Mouse (Mus musculus): ENCODE measurements at regions not wholly inside any gene's neighbourhood (a gene's known extent, or its start where the extent isn't known, plus 50 kb on each side); places are given as distances from the start of the nearest gene placed in this dataset.

GRCm38 (mm10) chr2:161340291-161340690, 231.4 kb upstream of the Chd6 start:
- in situ Hi-C loops (cut with MboI, MseI) = no loop called here

DNA sequence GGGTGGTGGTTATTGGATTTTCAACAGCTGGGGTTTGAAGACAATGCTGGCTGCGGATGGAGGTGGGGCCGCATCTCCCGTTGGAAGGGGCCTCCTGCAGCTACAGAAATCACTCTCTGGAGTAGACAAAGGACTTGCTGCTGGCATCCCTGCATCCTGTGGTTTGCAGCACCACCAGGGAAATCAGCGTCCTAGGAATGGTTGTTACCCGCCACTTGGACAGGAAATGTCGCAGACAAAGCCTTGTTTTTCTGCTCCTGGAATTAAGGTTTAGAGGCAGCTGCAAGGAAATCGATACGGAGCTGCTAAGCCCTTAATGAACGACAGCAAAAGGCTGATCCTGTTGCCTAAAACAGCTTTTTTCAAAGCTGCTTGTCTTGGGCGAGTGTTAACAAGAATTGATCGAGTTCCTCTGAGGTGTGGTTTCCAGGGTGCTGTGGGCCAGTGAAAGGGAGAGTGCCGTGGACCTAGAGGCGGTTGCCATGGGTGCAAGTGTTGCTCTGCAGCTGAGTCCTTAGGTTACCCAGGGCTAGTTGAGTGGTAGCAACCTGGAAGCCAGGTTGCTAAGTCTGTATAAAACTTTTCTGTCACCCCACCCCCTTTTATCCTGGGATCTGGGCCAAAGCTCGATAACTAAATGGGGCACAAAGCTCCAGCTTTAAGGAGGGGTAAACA, 230.6 kb upstream of the Chd6 start:
- in situ Hi-C loops (cut with MboI, MseI) = no loop called here

- in situ Hi-C loops (cut with MboI, MseI) = no loop called here
These were observed 230.1 kb upstream of the Chd6 start for GRCm38 (mm10) chr2:161338953-161339326.

DNA sequence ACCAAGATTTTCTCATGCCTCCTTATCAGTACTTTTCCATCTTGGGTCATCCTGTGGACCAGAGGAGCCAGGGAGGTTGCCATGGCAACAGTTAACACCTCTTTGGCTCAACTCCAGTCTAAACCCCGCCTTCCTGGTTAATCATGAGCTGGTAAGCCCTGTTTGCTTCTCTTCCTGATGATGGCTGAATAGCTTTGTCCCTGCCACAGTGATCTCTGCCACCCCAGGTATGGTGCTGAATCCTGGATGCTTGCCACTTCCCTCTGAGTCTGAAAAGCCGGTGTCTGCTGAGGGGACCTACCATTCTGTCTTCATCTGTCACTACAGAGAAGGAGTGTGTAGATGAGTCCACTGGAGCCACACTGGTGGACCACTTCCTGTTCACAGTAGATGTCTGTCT, 223.8 kb upstream of the Chd6 start:
- in situ Hi-C loops (cut with MboI, MseI) = no loop called here

GRCm38 (mm10) chr2:161331850-161332365, 223.0 kb upstream of the Chd6 start:
- in situ Hi-C loops (cut with MboI, MseI) = no loop called here

DNA sequence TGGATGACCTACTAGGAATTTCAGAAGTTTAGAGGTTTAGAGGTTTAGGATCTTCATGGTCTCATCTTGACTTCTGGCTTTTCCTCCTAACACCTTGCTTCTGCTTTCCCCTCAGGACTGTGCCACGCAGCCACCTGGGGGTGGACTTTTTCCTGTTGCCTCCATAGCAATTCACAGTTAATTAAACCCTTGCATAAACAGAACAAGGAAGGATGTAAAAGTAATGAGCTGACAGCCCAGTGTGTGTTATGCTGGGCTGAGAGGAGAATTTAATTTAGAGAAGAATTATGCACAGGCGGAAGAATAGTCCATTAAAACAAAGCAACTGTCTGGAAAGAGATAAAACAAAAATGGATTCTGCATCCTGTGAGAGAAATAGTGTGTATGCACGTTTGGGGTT, 193.9 kb upstream of the Chd6 start:
- in situ Hi-C loops (cut with MboI, MseI) = no loop called here

GRCm38 (mm10) chr2:161268861-161269413, 160.1 kb upstream of the Chd6 start:
- in situ Hi-C loops (cut with MboI, MseI) = no loop called here

- in situ Hi-C loops (cut with MboI, MseI) = no loop called here
These were observed 157.6 kb upstream of the Chd6 start for GRCm38 (mm10) chr2:161266476-161266875.

GRCm38 (mm10) chr2:161265211-161265610, 156.3 kb upstream of the Chd6 start:
- in situ Hi-C loops (cut with MboI, MseI) = no loop called here

DNA sequence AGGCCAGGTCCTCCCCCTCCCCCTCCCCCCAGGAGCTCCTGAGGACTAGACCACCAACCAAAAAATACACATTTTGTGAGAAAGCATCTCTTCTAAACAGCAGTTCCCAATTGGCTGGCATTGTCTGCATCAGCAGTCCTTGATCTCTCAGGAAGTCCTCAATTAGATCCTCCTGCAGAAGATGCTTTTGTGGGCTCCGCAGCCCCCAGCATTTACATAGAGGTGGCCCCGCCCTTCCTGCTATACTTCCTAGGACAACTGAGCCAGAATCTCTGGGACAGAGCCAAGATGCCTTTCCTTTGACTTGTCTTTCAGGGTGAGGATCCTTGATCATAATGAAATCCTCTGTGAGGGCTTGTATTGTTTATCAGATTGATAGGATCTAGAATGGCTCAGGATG, 143.9 kb upstream of the Chd6 start:
- in situ Hi-C loops (cut with MboI, MseI) = no loop called here

DNA sequence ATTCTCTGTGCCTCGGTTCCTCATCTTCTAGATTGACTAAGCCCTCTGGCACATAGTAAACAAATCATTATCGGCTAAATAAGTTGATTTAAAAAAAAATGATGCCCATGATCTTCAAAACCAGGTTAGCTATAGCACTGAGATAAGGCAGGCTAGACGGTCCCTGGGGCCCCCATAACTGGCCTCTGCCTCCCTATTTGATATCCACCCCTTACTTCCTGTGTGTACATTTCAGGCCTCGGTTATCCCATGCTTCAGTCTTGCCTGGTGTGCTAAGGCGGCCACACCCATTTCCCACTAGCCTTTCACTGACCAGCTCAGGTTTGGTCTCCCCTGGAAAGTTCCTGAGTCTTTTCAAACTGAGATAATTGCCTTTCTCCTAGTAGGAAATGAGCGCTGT, 132.8 kb upstream of the Chd6 start:
- in situ Hi-C loops (cut with MboI, MseI) = no loop called here

DNA sequence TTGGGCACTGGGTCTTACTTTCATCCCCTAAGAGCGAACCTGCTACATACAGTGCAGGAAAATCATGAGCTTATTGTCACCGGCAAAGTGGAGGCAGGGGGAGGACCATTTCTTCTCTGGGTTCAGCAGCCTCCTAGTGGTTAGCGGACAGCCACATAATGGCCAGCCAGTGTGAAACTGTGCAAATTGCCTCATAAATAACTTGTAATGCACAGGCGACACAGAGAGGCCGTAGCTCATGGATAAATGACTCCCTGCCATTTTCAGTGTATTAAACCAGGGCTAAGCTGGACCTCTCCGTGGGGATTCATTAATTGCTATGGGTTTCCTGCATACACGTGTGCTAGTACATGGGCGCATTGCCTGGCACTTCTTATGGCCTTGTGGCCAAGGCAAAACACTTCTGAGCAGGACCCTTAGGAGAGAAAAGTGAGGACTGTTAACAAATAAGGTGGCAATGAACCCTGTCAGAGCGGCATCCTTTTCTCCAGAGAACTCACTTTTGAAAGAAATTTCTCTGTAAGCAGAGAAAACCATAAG, 128.5 kb upstream of the Chd6 start:
- in situ Hi-C loops (cut with MboI, MseI) = no loop called here

- in situ Hi-C loops (cut with MboI, MseI) = no loop called here
These were observed 124.4 kb upstream of the Chd6 start for GRCm38 (mm10) chr2:161233155-161233741.

DNA sequence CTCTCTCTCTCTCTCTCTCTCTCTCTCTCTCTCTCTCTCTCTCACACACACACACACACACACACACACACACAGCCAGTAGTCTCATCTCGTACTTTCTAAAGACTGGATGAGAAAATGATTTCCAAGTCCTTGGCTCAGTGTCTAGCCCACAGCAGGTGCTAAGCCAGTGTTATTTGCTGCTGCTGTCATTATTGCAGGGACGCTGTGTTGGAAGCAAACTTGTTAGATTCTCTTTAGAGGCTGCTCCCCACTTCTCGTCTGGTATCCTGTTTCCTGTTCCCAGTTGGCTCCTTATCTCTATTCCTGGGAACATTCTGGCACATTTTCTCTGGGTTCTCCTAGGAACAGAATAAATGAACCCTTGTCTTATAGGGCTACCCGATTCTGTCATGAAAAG, 122.5 kb upstream of the Chd6 start:
- in situ Hi-C loops (cut with MboI, MseI) = no loop called here

GRCm38 (mm10) chr2:161215736-161216135, 106.9 kb upstream of the Chd6 start:
- in situ Hi-C loops (cut with MboI, MseI) = loop anchor here (10.0 kb wide), 2 partner anchors 619 to 1439 kb away; no protein-coding TSS in a partner anchor

DNA sequence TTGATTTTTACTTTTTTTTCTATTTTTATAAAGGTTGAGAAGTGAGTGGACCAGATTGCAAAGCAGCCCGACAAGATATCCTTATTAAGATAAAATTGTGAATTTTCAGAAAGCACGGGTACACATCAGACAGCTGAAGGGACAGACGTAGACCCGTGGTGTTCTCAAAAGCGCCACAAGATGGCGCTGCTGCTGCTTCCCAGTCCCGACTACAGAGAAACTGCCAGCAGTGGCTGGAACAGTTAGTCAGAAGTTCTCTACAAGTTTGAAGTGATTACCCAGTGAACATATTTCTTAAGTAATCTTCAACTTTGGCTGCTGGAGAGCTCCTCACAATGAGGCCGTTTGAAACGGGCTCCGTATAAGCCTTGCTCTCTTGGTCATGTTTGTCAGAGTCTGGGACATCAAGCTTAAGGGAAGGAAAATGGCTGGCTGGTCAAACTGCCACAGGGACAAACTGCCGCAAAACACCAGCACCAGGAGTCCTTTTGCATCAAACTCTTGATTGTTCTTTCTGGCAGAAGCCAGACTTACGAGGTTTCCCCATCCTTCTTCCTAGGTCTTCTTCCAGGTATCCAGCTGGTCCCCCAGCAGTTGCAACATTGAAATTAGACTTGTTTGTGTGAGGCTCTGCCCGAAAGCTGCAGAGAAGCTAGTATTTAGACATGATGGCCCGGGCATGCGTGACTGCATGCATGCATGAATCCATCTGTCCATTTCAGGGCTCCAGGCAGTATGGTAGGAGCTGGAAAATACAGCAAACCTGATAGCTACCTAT, 106.0 kb upstream of the Chd6 start:
- in situ Hi-C loops (cut with MboI, MseI) = loop anchor here (10.0 kb wide), 2 partner anchors 620 to 1440 kb away; no protein-coding TSS in a partner anchor

DNA sequence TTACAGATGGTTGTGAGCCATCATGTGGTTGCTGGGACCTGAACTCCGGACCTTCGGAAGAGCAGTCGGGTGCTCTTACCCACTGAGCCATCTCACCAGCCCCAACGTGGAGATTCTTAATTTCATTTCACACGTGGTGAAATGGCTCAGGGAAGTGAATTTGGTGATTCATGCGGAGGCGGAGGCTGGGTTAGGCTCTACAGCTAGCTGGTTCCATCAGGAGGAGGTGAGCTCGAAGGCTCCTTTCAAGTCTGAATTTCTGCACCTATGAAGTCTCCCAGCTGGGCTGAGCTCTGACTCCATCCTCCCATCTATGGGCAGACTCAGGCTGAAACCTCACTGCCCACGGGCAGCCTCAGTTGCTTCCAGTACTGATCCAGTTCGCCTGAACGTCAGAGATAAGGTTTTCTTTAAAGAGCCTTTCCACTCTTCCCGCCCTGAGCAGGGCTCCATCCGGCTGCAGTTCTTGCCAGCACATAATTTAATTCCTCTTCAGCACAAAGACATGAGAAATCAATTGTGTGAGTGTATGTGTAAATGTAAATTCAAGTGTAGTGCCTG, 103.5 kb upstream of the Chd6 start:
- in situ Hi-C loops (cut with MboI, MseI) = loop anchor here (10.0 kb wide), 2 partner anchors 622 to 1442 kb away; no protein-coding TSS in a partner anchor

- in situ Hi-C loops (cut with MboI, MseI) = loop anchor here (10.0 kb wide), 1 partner anchor 1468 kb away; the partner anchor contains the start of gene Ptprt
These were observed 88.0 kb upstream of the Chd6 start for GRCm38 (mm10) chr2:161196713-161197372.

DNA sequence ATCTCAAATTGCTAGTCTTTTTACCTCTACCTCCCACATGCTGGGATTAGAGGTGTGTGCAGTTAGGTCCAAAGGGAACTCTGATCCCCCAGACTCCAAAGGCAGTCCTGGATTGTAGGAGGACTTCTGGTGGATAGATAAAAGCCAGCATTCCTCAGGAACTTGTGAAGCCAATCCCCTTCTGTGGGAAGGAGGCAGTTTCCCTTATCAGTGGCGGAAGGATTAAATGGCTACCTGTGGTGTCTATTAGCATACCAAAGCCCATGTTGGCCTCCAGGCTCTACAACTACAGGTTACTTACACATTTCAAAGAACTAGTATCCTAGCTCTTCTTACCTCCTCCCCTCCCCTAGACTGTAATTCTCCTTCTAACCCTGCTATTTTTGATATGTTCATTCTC, 78.6 kb upstream of the Chd6 start:
- in situ Hi-C loops (cut with MboI, MseI) = no loop called here

DNA sequence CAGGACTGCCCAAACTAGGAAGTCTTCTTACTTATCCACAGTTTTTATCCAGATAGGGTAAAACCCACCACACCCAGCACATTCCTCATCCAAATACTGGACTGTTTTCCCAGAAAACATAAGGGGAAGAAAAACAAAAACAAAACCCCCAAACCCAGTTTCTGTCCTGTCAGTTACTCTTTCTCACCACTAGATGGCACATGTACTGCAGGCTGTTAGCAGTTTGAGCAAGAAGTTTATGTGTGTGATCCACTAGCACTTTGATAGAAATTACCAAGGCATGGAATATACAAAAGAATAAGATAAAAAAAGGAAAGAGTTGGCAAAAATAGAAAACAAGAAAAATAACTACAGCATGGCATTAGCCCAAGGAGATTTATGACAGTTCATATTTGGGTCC, 76.2 kb upstream of the Chd6 start:
- in situ Hi-C loops (cut with MboI, MseI) = no loop called here

Measured in regulatory T cell (primary cell).